Mouse (Mus musculus) frontal cortex, postnatal 36 days (tissue): ENCODE measurements at regions not wholly inside any gene's neighbourhood (a gene's known extent, or its start where the extent isn't known, plus 50 kb on each side); places are given as distances from the start of the nearest gene placed in this dataset.

Experiments used
- DNase-seq, 2 experiments: peaks; one replicate each; pipeline ENCODE4 v3.0.0; 2022; ENCODE audit warnings: low spot score in 2 of 2

DNA sequence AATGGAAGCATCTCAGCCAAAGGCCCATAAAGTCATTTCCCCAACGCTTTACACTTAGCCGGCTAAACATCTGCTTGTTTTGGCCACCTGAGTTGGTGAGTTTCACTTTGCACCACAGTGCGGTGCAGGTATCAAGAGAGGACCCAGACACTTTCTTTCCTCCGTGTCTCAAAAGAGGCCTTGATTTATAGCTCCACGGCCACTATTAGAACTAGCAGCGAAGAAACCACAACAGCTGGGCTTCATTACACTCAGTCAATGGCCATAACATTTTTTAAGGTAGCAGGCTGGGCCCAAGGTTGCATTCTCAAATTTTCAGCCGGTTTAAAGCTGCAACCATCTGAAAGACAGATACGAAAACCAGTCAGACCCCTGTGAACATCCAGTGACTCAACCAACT lies 103.4 kb downstream of the Mreg start:
- no peak for DNase-seq

DNA sequence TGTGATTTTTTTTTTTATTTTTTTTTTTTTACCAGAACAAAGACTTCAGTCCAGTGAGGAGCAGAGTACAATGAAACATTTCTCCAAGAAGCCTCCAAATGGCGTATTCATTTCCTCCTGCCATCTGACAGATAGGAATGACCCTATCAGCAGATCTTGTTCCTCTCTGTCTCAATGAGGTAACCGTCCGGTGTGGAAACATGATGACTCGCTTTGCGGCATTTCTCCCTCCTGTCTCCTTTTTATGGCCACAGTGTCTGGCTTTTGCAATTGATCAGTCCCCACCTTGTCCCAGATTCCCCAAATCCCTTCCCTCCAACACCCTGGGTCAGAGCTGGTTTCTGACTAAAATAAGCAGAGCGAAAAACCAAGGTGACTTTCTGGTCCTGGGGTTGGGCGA lies 105.0 kb downstream of the Mreg start:
- no peak for DNase-seq

DNA sequence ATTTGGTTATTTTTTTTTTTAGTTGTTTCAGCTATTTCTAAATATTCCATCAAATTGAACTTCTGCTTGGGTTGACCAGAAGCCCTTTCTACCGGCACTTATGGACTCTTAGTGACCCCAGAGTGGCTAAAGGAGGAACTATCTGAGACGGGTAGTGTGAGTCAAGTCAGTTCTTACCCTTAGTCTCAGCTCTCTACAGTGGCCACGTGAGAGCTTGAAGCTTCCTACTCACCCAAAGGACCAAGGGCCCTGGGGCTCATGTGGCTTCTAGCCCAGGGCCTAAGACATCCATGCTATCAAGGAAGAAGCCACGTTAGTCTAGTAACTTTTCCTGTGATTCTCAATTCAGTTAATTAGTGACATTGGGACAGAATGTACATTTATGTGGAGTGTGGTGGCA lies 105.5 kb downstream of the Mreg start:
- DNase-seq = no peak

DNA sequence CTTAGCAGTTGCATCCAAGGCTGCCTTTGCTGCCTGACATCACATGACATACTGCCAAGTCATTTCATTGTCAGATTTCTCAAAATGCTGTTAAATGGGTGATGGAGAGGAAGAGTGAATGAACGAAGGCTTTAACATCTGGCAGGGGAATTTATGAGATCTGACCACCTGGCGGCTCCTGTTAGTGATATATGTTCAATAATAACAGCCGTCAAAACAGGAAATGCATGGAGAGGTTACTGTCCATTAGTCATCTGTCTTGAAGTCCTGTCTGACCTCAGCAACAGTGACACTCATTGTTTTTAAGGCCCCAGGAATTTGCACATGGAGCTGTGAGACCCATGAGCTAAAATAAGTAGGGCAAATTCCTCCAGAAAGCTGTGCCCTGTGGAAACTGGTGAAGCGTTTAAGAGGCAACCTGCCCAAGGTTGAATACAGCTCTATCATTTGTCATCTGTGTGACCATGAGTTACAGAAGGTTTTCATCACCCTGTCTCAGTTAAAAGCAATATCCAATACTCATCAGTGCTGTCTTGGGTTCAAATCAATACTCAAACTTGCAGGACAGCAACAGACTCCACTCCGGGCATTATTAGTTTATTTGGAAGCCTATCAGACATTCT lies 106.6 kb downstream of the Mreg start:
- DNase-seq = no peak

DNA sequence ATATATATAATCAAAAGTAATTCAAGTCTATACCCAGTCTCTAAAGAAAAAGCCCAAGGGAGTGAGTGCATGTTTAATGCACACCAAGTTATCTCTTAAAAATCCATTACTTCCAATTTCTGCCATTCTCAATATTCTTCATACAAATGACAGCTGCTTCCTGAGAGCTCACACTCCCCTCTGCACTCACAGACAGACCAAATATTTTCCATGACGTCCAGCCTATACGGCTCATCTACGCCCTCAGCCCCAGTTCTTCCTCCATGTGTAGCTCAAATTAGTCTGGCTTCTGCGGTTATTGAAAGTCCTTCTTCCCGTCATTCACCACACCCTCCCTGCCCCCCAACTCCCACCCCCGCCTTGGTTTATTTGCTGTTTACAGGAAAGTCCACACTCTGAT lies 108.1 kb downstream of the Mreg start:
- no peak for DNase-seq

DNA sequence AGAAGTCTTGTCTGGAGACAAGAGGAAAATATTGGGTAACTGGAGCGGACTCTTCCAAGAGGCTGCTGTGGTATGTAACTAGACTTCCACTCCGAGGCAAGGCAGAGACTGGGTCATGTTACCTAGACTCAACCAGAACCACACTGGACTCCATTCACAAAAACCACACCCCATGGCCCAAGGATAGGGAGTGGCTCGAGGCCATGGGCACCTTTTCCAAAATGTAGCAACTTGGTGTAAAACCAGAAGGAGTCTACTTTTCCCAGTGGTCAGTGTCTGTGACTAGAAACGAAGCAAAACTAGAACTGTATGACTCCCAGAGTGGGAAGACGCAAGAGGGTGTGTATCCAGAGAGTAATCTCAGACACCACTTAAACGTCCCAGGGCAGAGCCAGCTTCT lies 108.7 kb downstream of the Mreg start:
- no peak for DNase-seq

DNA sequence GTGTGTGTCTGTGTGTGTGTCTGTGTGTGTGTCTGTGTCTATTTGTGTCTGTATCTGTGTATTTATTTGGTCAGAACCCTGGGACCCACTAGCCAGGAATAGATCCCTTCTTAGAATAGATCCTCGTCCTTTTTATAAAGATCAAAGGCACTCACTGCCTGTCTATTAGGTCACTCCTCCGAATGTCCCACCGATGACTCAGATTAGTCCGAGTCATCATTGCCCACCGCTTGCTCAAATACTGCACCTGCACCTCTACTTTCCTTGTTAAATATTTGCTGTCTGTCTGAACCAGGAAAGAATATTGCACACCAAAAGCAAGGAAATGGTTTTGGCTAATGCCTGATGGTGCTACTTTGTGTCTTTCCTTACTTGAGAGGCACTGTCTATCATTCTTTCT lies 112.7 kb downstream of the Mreg start:
- DNase-seq = no peak

DNA sequence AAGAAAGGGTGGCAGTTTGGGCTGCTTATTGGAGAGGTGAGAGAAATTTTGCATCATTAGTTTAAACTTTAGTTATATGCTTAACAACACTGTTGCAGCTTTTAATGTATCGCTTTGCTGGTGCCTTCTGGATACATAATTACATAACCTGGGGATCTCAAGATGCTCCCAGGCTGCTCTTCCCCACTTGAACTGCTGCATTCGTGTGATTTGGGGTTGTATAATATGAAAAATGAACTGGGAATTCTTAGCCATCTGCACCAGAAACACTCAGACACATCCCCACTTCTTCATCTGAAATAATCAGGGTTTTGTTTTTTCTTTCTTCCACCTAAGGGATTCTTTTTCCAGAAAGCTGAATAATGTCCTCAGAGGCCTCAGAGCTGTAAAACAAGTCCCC lies 120.8 kb downstream of the Mreg start:
- DNase-seq = no peak

DNA sequence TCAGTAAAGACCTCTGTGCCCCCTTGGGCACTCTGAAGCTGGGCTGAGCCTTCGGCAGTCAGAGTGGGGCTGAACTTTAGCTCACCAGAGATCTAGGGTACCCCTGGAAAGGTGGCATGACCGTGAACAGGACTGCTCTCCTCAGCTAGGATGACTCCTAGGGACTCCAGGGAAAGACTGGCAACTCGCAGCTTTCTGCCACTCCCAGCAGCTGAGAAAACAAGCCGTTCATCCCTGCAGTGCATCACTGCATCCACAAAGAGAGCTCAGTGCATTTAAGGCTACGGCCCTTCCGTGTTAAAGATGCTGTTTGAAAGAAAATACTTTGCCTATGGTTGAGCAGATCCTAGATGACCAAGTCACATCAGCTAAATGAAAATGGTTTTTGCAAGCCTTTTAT lies 126.4 kb downstream of the Mreg start:
- DNase-seq = no peak

DNA sequence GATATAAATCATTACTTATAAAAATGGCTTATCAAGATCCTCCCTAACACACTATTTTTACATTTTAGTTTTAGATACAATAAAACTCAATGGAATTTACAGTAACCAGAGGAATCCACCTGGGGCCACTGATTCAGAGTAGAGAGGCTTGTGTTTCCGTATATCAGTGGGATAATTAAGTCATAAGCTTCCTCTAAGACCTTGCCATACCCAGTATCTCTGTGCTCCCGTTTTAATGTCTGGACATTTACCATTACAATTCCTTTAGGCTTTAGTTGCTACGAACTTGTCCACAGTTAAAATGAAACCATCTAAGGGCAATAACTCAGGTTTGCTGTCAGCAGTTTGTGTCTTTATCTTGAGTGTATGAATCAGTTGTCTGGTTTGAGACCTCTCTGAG lies 127.9 kb downstream of the Mreg start:
- DNase-seq = no peak

DNA sequence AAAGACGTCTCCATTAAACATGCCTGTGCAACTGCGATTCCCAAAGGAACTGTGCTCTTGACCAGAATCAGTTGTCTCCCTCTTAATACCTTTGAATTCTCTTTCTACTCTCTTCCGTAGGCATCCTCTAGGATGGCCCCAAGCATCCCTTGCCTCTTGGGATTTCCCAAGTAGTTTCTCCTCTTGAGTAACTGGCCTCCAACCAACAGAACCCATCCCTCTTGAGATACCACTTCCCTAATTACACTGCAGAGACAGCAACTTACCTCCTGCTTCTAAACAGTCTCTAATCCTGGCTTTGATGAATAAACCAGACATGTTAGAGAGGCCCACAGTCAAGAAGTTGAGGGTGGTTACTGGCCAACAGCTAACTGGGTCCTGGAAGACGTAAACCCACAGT lies 129.7 kb downstream of the Mreg start:
- DNase-seq = no peak

DNA sequence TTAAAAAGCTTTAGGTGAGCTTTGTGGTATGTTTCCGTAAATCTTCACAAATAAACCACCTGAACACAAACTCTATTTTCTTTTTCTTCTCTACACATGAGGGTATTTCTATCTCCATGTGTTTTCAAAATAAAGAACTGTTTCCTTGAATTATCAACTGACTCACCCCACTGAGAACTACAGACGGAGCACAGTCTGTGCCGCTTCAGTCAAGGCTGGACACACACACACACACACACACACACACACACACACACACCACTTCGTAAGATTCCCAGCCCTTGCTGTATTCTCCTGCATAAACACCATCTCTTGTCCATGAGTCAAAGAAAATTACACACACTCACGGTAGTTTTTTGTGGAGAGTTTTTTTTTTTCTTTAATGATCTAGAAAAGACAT lies 130.3 kb downstream of the Mreg start:
- DNase-seq = no peak

DNA sequence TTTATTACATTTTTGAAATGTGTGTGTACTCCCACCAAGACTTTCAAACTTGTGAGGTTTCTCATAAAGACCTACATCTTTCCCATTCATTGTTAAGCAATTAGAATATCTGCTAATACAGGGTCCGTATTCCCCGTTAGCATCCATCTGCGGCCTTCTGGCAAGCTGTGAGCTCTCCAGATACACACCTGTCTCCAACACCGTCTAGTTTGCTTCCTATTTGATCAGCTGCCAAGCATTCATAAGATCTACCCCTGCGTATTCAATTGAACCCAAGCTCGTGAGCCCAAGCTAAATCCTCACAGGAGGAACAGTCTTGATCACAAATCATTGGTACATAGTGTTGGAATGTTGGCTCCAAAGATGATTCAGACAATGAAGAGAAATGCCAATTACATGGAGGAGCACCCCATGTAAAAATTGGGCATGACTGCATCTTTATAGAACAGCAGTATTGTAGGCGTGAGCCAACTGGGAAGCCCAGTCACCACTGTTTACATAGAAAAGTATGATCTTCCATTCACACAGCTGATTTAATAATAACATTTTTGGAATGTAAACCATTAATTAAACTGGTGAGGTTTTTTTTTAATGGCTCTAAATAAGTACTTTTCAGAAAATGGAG lies 133.1 kb downstream of the Mreg start:
- DNase-seq = no peak

DNA sequence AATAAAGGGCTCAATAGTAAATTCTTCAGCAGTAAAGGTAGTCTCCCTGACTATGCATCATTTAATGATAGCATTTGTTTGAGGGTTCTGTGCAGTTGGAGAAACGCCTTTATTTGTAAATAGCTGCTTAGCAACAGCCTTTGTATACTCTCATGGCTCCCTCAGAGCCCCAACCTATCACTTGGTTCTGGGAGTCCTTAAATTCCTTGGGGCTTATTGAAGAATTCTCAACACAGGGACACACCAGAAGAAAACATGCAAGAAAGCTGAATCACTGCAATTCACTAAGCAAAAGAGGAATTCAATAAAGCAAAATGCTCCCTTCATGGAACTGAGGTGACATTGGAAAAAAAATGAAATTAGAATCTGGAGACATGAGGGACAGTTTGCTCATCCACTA lies 135.8 kb downstream of the Mreg start:
- no peak for DNase-seq

DNA sequence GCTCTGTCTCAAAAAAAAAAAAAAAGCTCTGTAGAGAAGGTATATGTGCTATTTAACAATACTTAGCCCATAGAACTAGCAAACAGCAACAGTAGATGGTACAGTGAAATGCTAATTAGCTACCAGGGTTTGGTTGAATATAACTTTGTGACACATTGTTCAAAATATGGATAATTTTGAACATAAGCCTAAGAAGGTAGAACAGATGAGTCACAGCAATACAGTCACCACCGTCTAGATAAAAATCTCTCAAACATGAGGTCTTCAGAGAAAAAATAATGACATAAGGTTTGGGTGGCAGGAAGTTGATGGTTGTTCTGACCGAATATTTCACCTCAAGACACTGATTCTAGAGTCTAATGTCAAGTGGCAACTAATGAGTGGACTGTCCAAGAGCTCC lies 136.6 kb downstream of the Mreg start:
- no peak for DNase-seq

DNA sequence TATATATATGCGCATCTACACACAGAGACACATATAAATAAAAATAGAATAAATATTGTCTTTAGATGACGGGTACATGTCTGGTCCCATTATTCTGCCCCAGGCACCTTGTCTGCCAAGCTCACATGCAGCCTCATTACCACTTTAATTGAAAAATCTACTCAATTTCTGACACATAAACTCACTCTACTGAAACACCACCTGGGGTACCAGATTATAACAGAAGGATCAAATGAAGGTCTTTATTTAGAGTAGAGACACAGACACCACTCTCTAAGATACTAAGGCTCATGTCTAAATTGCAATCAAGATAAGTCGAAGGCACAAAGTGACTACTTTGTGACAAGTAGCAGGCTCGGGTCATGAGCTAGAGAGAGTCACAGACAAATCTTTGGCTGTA lies 138.9 kb downstream of the Mreg start:
- DNase-seq = no peak

DNA sequence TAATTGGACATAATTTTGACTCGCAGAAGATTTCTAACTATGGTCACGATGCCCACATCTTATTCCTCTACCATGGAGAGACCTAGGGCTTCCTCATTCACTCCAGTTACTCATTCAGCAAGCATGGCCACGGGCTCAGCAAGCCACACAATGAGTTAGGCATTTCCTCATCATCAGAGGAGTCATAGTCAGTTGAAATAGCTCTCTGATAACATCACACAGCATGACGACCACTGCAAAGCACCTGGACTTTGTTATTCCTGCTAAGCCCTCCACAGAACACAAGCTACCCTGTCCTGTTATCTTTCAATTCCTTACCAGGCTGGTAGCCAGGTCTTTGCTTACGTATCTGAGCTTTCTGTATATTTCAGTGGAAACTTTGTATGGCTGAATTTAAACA lies 141.6 kb downstream of the Mreg start:
- DNase-seq = no peak

DNA sequence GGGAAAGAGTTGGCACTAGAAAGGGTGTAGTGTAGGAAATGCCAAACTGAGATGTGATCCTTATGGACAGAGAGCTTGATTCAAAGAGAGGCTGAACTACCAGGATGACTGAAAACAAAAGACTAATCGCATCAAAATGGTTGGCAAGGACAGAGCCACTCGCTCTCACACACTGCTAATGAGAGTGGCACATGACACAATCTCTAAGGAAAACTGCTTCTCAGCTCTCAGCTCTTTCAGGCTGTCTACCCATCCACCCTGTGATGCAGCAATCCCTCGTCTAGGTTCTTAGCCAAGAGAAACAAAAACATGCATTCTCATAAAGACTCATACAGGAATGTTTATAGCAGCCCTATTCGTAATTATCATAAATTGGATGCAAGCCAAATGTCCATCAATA lies 143.1 kb downstream of the Mreg start:
- DNase-seq = no peak

DNA sequence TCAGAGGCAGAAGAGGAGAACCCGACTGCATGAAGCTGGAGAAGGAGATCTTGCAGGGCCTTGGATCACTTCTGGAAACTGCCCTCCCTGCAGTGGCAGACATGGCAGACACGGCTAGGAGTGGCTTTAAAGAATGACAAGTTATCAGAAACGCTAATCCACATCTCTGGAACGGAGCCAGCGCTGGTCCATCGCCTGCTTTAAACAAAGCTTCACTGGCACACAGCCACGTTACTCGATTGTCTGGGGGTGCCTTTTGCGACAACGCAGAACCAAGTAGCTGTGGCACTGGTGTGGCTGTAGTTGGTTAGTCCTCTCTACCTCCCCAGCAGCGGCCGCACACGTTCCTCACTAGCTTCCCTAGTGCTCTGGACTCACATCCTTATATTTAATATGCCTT lies 147.0 kb downstream of the Mreg start:
- no peak for DNase-seq

DNA sequence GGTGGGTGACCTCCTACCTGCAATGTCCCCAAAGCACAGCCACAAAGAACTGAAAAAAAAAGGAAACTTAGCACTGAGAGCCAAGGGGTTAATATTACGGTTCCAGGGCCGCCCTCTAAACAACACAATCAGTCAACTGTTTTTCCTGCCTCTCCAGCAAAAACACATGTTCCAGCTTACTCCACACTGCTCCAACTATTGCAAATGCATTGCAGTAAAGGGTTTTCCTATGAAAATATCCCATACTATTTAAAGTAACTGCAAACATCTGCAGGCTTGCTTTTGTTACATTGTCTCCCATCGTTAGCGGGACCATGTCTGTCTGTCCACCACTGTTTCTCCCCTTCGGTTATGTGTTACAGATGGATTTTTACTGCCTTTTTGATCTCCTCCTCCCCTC lies 151.7 kb downstream of the Mreg start:
- no peak for DNase-seq

DNA sequence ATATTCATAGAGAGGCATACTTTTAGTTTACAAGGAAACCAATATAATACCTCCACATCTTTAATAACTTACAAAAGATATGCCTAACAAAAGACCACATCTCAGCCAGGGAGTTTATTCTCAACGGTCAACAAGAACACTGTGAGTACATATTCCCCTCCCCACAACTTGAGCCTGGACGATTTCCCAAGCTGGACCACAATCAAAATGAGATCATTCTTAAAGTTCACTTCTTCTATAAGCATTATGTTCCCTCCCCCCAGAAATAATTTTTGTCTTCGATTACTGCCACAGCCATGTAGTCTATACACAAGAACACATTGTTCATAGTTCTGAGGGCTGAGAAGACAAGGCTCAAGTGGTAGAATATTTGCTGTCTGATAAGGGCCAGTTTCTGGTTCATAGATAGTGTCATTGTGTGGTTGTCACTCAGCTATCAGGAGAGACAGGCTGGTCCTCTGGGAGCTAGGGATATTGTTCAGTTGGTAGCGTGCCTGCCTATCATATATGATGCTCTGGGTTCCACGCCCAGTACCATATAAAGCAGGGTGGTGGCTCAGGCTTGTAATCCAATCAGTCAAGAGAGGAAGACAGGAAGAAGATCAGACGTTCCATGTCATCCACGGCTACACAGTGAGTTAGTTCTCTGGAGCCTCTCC lies 153.9 kb downstream of the Mreg start:
- DNase-seq = no peak

DNA sequence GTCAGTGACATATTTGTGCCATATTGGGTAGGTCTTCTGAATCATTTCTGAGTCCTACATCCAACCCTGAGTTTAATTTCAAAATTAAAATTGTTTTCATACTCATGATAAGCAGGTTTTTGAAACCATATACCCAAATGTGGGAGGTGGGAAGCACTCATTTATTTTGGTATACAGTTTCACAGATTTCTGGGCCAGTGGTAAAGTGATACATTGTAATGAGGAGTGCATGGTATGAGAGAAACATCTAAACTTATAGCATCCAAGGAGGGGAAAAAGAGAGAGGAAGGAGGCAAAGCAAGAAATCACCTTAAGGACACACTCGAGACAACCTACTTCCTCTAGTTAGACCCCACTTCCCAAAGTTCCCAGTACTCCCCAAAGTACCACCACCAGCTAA lies 157.6 kb downstream of the Mreg start:
- no peak for DNase-seq

DNA sequence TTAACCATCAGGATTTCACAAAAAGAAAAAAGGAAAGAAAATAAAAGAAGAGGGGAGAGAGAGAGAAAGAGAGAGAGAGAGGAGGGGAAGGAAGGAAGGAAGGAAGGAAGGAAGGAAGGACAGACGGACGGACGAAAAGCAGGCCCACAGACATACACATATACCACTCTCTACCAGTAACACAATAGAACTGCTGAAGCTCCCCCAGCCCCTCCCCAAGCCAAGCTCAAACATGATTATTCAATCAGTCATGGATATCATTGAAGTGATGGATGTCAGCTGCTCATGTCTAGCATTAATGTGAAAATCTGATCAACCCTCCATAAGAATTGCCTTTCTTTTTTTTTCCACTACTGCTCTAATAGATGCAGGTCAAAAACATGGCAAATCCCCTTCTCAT lies 161.2 kb downstream of the Mreg start:
- no peak for DNase-seq

DNA sequence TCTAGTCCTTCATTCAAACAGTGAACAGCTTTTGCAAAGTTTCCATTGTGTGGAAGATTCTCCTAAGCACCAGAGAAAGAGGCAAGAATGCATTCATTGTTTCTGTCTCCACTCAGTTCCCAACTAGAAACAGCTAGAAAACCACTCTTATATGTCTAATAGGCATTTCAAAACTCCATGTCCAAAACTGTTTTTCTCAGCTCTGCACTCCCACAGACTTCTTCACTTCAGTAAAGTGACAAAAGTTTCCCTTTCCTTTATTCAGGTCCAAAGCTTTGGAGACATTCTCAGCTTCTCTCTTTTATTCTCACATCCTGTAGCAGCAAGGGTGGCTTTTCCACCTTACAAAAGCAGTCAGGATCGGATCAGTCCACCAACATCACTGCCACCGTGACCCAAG lies 166.0 kb downstream of the Mreg start:
- no peak for DNase-seq
